Mouse (Mus musculus): ENCODE data around the gene Gypa.

The Gypa gene

DNA sequence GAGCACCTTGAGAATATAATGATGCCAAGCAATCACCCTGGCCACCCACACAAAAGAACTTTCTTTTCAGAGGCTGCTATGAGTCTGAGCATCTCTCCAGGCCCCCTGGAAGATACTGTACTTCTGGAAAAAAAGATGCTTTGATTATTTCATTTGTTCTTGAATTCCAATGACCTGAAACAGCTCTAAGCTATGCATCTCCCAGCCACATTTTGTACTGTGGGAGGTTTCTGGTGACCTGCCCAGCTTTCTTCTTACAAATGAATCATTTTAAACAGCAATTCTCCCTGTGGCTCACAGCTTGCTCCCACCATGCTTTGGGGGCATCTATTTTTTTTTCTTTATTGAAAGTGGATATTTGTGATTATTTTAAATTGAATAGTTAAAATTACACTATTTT, 56.9 kb downstream of the Gypa start:
- DNase-seq = no peak

DNA sequence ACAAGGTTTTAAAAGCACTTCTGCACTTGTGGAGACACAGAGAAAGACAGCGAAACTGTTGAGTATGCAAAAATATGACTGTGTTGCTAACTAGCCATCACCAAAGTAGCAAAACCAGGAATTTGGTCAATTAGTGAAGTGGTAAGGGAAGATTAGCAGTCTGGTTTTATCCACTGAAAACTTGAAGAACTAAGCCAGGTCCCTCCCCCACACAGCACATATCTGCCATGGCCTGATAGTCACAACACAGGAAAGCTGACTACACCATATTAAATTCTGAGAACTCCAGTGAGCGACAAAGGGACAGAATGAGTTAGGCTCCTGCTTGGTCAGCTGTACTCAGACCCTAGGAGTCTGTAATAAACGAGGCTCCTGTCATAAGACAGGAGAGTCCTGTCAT, 57.7 kb downstream of the Gypa start:
- no peak for DNase-seq

DNA sequence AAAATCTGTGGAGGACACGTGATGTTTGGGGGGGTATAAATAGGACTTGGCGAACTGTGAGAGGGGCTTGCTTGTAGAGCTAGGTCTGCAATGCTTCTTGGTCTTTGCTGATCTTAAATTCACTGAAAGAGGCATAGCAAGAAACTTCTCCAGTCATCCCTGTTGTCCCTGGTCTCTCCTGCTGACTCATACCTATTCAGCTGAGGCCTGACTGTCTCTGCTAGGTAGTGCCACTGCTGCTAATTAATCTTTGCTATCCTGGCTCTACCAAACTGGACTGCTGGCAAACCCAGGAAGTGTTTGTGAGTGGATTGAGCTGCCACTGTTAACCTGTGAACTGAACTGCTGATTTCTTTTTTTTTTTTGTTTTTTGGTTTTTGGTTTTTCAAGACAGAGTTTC, 61.4 kb downstream of the Gypa start:
- no peak for DNase-seq

All from kidney, adult 11 months (tissue).